Mouse (Mus musculus) adrenal gland, adult 2 months (tissue): ENCODE measurements around the gene Lhfpl2. TPM values are rescaled to one million over a fixed set of nuclear protein-coding genes. Genes with fewer than 3 reads are reported as not detected.
A peak's percentile ranks its signal among the peaks of the same experiment; 100 is the strongest.

ENCODE experiments used
- DNase-seq: peaks from one replicate; pipeline ENCODE4 v3.0.0; 2021
- polyA plus RNA-seq: library from polyadenylated mRNA; depleted of rRNA; stranded (reverse); fragments of >200 nt; gene quantifications from 2 replicates; pipeline ENCODE4 v1.2.3, GENCODE M21; 2012
- total RNA-seq, 2 experiments: library from RNA; stranded (reverse); gene quantifications; 2 replicates each; pipeline ENCODE4 v1.2.3; 2021

Gene Lhfpl2
- total and polyA plus RNA-seq, 3 experiments: 26.7 to 32.2 (median 27.9) TPM

GRCm38 (mm10) chr13:94140446-94140845 is 82.8 kb downstream of the Lhfpl2 start:
- DNase-seq: no peak

GRCm38 (mm10) chr13:94143063-94143652 is 85.6 kb downstream of the Lhfpl2 start:
- DNase-seq: peak; percentile 75

GRCm38 (mm10) chr13:94144451-94144850 is 86.9 kb downstream of the Lhfpl2 start:
- no peak for DNase-seq

- no peak for DNase-seq
These were observed 89.7 kb downstream of the Lhfpl2 start for GRCm38 (mm10) chr13:94147257-94147656.

GRCm38 (mm10) chr13:94149006-94149405 is 91.4 kb downstream of the Lhfpl2 start:
- no peak for DNase-seq

GRCm38 (mm10) chr13:94149781-94150180 is 92.2 kb downstream of the Lhfpl2 start:
- no peak for DNase-seq

GRCm38 (mm10) chr13:94151308-94151707 is 93.7 kb downstream of the Lhfpl2 start:
- DNase-seq: no peak

GRCm38 (mm10) chr13:94152836-94153235 is 95.2 kb downstream of the Lhfpl2 start:
- DNase-seq: peak; percentile 71

- DNase-seq: no peak
These were observed 96.1 kb downstream of the Lhfpl2 start for GRCm38 (mm10) chr13:94153658-94154057.

- DNase-seq: peak; percentile 79
These were observed 97.1 kb downstream of the Lhfpl2 start for GRCm38 (mm10) chr13:94154512-94155296.

GRCm38 (mm10) chr13:94155657-94156429 is 98.2 kb downstream of the Lhfpl2 start:
- DNase-seq: peak; percentile 55

- DNase-seq: no peak
These were observed 101.4 kb downstream of the Lhfpl2 start for GRCm38 (mm10) chr13:94158864-94159477.

GRCm38 (mm10) chr13:94159478-94160220 is 102.1 kb downstream of the Lhfpl2 start:
- DNase-seq: no peak

- DNase-seq: no peak
These were observed 106.9 kb downstream of the Lhfpl2 start for GRCm38 (mm10) chr13:94164501-94164900.

- DNase-seq: no peak
These were observed 110.7 kb downstream of the Lhfpl2 start for GRCm38 (mm10) chr13:94168319-94168718.

GRCm38 (mm10) chr13:94169325-94169916 is 111.8 kb downstream of the Lhfpl2 start:
- no peak for DNase-seq

GRCm38 (mm10) chr13:94171612-94172011 is 114.0 kb downstream of the Lhfpl2 start:
- DNase-seq: no peak

GRCm38 (mm10) chr13:94172533-94173310 is 115.1 kb downstream of the Lhfpl2 start:
- DNase-seq: peak; percentile 38

GRCm38 (mm10) chr13:94173633-94174576 is 116.3 kb downstream of the Lhfpl2 start:
- DNase-seq: peak; percentile 79
